Mouse (Mus musculus) adrenal gland, postnatal 4 days (tissue): Measurements from ENCODE around the gene Dleu7. TPM values are rescaled to one million over a fixed set of nuclear protein-coding genes. Genes with fewer than 3 reads are reported as not detected.

Experiments
- DNase-seq, 2 experiments: peaks; one replicate each; pipeline ENCODE4 v3.0.0; 2021 to 2022; ENCODE audit warnings: low spot score in 2 of 2, mixed read lengths in 2 of 2
- total RNA-seq, 2 experiments: library from RNA; stranded (reverse); gene quantifications; 2 replicates each; pipeline ENCODE4 v1.2.3; 2021

Dleu7 gene
- total RNA-seq, 2 experiments from 2014 or later: 0.31 to 0.53 TPM

DNA sequence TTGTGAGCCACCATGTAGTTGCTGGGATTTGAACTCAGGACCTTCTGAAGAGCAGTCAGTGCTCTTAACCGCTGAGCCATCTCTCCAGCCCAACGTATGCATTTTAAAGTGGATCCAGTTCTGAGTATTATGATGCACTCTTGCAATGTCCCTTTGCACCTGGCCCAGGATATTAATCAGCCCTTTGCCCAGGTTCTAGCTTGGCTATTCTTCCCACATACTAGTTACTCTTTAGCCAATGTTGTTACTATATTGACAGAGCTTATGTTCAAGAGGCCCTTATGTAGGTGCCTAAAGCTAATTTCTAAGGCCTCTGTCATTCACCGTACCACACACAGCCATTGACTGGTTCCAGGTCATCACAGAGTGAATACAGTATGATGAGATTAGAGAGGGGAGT lies 4.1 kb downstream of the Dleu7 start:
- DNase-seq: no peak

- no peak for DNase-seq
These were observed 9.9 kb downstream of the Dleu7 start for GRCm38 (mm10) chr14:62282974-62283373.

DNA sequence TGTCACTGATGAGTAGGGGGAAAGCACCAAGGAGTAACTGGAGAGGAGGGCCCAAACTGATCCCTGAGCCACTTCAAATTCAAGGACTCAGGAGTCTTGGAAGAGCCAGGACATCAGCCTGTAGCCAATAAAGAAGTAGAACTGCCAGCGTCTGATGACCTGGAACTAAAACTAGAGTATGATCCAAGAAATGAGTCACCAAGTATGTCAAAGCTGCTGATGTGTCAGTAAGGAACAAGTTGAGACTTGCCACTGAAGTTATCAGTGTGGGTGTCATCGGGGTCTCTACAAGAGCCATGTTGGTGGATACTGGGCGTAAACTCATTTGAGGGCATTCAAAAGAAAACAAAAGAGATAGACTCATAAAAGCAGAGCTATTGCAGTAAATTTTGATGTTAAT lies 19.2 kb downstream of the Dleu7 start:
- no peak for DNase-seq

DNA sequence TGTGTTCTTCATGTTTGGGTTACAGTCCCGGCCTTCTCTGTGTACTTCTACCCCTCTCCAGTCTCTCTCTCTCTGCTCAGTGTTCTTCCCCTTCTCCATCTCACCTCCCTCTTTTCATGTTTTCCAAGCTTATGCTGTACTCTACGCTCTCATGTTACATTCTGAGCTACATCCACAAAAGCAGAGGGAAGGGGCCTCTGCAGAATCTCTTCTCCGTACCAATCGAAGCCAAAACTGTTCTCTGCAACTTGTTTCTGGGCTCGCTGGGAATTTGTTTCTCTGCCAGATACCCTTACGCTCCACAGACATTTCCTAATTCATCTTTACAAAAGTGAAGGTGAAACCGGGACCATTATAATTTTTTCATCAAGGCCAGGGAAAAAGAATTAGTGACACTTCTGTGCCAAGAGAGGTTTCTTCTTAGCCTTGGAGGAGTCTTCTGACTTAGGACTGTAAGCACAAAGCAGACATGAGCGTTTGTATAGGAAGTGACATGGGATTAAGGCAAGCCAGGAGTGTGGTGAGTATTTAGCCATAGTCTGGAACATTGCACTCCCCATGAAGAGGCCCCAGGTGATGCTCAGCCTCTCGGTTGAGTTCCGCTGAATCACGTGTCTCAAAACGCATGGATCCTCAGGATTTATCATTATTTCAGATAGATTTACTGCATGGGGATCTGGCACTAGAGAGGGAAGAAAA lies 22.0 kb downstream of the Dleu7 start:
- DNase-seq: no peak

GRCm38 (mm10) chr14:62258978-62259536 lies 33.8 kb downstream of the Dleu7 start:
- DNase-seq: no peak

GRCm38 (mm10) chr14:62258125-62258524 lies 34.7 kb downstream of the Dleu7 start:
- no peak for DNase-seq

DNA sequence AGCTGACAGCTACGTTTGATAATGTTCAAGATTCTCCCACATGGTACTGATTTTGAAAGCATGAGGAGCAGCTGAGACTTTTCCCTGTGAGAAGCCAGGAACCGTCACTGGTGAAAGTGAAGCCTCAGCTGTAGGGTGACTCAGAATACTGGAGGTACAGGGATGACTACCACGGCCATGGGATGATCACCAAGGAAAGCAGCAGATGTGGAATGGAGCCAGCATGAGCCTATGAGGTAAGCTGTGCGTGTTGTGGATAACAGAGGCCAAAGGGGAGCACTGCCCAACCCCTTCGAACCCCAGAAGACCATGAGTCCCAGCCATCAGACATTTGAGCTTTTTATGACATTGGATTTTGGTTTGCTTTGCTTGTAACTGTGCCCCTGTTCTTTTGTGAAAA lies 36.8 kb downstream of the Dleu7 start:
- no peak for DNase-seq

DNA sequence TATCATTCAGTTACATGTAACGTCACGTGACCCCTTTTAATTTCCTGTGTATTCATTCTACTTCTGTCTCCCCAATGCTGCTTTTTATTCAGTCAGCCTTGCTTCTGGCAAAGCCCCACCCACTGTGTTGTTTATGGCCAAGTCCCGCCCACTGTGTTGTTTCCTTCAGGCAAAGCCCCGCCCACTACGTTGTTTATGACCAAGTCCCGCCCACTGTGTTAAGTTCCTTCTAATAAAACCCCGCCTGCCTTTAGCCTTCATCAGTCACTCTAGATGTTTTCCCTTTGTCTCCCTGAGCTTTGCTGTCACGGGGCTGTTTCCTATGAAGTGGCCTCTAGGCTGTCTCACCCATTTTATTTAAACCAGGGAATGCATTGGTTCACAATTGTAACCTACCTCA lies 38.5 kb downstream of the Dleu7 start:
- DNase-seq: no peak

DNA sequence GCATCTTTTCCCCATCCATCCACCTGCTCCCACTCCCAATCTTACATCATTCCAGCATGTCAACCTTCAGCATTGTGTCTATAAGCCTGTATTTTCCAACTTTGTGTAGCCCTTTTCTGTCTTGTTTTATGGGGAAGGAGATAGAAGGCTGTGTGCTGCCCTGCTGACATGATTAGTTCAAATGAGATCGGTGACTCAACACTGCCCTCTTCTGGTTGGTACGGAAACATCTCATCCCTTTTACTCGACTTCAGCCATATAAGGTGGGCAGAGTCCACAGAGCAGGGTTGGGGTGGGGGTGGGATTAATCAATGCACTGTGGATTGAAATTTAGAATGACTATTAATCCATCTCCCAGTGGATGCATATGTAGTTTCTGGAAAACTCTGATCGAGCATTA lies 40.8 kb downstream of the Dleu7 start:
- DNase-seq: no peak

DNA sequence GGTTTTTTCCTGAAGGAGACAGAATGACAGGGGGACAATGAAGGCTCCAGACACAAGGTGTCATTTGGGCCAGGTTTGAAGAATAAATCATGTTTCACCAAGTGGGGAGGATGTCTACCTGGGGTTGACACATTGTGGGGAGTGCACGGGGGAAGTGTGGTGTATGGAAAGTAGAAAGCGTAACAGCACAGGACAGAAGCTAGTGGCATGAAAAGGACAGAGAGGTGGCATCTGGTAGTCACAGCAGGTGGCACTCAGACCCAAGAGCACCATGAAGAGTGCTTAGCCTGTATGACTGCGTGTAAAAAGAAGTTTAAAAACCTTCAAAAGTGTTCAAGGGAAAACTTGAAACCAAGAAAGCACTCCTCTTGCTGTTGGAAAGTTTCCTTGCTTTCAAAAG lies 42.8 kb downstream of the Dleu7 start:
- DNase-seq: no peak

GRCm38 (mm10) chr14:62249251-62249650 lies 43.6 kb downstream of the Dleu7 start:
- no peak for DNase-seq

GRCm38 (mm10) chr14:62248796-62249195 lies 44.1 kb downstream of the Dleu7 start:
- DNase-seq: no peak

DNA sequence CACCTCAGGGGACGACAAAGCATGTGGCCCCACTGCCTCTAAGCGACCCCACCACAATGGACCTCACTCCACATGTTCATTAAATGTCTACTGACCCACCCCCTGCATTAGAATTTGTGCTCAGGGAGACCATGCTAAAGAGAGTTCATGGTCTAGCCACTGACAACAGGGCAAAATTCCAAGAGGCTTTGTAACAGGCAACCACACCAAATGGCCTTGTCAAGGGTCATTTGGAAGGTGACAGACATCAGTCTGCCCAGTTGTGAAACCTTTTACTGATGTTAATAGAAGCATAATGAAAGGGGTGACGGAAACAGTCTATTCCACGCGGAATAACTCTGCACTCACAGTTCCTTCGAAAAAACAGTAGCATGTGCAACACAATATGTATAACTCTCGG lies 44.5 kb downstream of the Dleu7 start:
- no peak for DNase-seq

DNA sequence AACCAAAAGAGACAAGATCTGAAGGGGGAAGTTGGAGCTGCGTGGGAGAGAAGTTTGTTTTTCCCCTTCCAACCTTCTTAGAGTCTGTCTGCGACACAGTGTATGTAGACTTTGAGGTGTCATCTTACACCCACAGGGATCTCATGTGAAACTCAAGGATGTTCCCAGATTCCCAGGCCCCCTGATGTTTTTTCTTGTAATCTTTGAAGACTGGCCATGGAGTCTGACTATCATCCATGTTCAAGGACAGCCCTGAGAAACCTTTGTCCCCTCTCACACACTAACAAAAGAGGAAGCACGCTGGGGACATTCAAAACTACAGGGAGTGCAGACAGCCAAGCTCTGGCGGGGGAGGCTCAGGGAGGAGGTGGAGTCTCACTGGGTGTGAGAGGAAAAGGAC lies 47.3 kb downstream of the Dleu7 start:
- DNase-seq: no peak

GRCm38 (mm10) chr14:62243530-62243929 lies 49.3 kb downstream of the Dleu7 start:
- DNase-seq: no peak

GRCm38 (mm10) chr14:62235969-62236368 lies 56.9 kb downstream of the Dleu7 start:
- DNase-seq: no peak

DNA sequence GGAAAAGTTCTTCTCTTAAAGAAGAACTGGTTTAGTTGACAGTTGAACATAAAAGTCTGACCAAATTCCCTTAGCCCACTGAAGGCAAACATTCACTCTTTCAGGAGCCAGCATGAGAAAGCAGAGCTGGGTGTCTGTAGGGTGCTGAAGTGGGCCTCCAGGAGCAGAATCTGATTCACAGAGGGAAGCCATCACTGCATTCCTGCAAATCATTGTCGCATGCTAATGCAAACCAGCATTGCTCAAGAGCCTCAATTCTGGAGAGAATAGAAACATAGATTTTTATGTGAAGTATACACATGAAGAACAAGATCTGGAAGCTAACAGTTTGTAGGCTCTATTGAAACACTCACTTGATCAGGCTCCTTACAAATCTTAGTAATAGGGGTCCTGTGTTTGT lies 57.6 kb downstream of the Dleu7 start:
- DNase-seq: no peak

DNA sequence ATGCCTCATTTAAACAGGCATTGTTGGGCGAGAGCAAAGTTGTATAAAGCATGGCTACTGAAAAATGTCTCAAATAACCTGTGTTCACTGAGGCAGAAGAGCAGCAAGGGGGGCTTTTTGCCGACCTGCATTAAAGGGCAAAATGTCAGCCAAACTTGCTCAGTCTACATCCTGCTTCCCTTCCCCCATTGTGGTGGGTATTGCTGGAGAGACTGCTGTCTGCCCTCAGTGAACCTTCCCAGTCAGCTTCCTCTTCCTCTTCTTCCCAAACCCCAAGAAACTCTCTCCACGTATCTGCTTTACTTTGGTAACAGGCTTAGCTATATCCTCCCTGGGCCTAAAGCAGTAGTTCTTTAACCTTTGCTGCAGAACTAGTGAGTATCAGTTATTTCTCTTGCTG lies 61.9 kb downstream of the Dleu7 start:
- DNase-seq: no peak

GRCm38 (mm10) chr14:62227101-62227500 lies 65.7 kb downstream of the Dleu7 start:
- no peak for DNase-seq

- no peak for DNase-seq
These were observed 66.2 kb downstream of the Dleu7 start for GRCm38 (mm10) chr14:62226576-62227047.
